Mouse (Mus musculus): ENCODE data around the gene Apoe. TPM values are rescaled to one million over a fixed set of nuclear protein-coding genes. Genes with fewer than 3 reads are reported as not detected.

Apoe gene
- polyA plus RNA-seq, 1 experiment from 2014 or later, result 470 TPM

DNA sequence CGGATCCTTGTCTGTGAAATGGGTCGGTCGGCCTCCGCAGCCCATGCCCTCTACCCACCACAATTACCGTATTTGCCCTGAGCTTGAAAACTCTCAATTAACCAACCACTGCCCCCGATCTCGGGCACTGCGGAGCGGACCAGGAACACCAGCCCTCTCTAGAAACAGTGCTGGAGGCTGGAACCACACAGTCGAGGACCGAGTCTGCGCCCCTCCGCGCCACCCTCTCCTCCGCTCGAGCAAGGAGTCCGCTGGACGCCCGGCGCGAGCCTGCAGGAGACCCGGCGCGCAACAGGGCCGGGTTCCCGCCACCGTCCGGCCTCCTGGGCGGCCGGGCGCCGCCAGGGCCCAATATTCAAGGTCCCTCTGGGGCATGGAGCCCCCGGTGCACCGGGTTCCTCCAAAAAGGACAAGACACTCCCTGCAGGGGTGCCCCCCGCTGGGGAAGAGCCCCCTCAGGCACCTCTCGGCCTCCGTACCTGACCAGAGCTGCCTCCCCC, 34.5 kb downstream of the Apoe start:
- H3K4me1 ChIP-seq (replicated peaks; ENCODE audit: control insufficient read depth, insufficient read depth, low read length), result peaks cover 20% of the 10 kb centered on the region
- peak overlapping the region; percentile 99 for H3K9ac ChIP-seq (ENCODE audit: low read length)
- H3K9me3 ChIP-seq (ENCODE audit: control insufficient read depth, low read length), result no peaks in the 10 kb centered on the region
- peak overlapping the region; percentile 94 for H3K4me2 ChIP-seq (ENCODE audit: low read depth, low read length)
- H3K36me3 ChIP-seq (ENCODE audit: control insufficient read depth, insufficient read depth, low read length), result peaks cover 4% of the 10 kb centered on the region; the same call in 1 of the 2 replicates
- H3K27ac ChIP-seq (ENCODE audit: low read length), result peak overlapping the region; percentile 48
- ATAC-seq (ENCODE audit: low read depth), result no peak
- H3K27me3 ChIP-seq (ENCODE audit: control insufficient read depth, insufficient read depth, low read depth, low read length), result no peaks in the 10 kb centered on the region
- WGBS, result 0% methylated on average over 32 of the region's 37 CpGs
- peak overlapping the region; percentile 99 for H3K4me3 ChIP-seq (ENCODE audit: low read length)

DNA sequence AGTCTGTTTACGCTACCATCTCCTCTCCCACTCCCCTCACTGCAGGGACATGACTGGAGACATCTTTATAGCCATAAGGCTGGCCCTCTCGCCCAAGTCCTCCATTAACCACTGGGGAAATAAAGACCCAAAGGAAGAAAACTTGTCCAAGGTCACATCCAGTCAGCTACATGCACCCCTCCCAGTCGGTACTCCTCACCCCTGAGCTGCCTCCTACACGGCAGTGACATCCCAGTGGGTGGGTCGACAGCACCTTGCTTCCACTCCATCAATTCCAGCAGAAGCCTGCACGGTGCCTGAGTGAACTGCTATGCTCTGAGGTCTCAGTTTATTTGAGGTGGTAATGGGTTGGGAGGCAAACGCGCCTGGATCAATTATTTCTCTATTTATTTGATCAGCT, 35.0 kb downstream of the Apoe start:
- WGBS, result 6% methylated on average over 8 of the region's 8 CpGs
- Histone ChIP-seq H3K4me2 (ENCODE audit: low read depth, low read length) (peak overlapping the region; percentile 94), H3K27ac (ENCODE audit: low read length) (no peak overlapping the region), H3K4me3 (ENCODE audit: low read length) (peak overlapping the region; percentile 99), H3K27me3 (ENCODE audit: control insufficient read depth, insufficient read depth, low read depth, low read length) (no peaks in the 10 kb centered on the region), H3K36me3 (ENCODE audit: control insufficient read depth, insufficient read depth, low read length) (peaks cover 4% of the 10 kb centered on the region; the same call in 1 of the 2 replicates), H3K9ac (ENCODE audit: low read length) (peak overlapping the region; percentile 99), H3K4me1 (replicated peaks; ENCODE audit: control insufficient read depth, insufficient read depth, low read length) (peaks cover 15% of the 10 kb centered on the region), H3K9me3 (ENCODE audit: control insufficient read depth, low read length) (no peaks in the 10 kb centered on the region)
- ATAC-seq (ENCODE audit: low read depth), result no peak

DNA sequence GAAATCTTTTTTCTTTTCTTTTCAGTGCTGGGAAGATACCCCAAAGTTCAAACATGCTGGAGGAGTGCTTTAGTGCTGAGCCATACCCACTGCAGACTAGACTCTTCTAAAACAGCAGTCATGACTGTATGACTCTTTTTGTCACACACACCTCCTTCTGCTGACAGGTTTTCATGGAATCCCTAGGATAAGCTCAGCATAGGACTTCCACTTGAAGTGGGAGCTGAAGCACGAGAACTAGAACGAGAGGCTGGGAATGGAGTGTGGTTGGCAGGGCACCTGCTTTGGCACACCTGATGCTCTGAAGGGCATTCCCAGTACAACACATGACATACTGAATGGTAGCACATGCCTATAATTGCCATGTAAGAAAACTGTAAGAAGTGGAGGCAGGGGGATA, 46.4 kb downstream of the Apoe start:
- WGBS, result 73% methylated on average over 2 of the region's 2 CpGs
- Histone ChIP-seq H3K27ac (ENCODE audit: low read length) (no peak overlapping the region), H3K36me3 (ENCODE audit: control insufficient read depth, insufficient read depth, low read length) (peaks cover 36% of the 10 kb centered on the region), H3K4me2 (ENCODE audit: low read depth, low read length) (no peak overlapping the region), H3K4me3 (ENCODE audit: low read length) (no peak overlapping the region), H3K4me1 (replicated peaks; ENCODE audit: control insufficient read depth, insufficient read depth, low read length) (no peaks in the 10 kb centered on the region), H3K27me3 (ENCODE audit: control insufficient read depth, insufficient read depth, low read depth, low read length) (no peaks in the 10 kb centered on the region), H3K9me3 (ENCODE audit: control insufficient read depth, low read length) (no peaks in the 10 kb centered on the region), H3K9ac (ENCODE audit: low read length) (no peak overlapping the region)
- ATAC-seq (ENCODE audit: low read depth), result no peak

DNA sequence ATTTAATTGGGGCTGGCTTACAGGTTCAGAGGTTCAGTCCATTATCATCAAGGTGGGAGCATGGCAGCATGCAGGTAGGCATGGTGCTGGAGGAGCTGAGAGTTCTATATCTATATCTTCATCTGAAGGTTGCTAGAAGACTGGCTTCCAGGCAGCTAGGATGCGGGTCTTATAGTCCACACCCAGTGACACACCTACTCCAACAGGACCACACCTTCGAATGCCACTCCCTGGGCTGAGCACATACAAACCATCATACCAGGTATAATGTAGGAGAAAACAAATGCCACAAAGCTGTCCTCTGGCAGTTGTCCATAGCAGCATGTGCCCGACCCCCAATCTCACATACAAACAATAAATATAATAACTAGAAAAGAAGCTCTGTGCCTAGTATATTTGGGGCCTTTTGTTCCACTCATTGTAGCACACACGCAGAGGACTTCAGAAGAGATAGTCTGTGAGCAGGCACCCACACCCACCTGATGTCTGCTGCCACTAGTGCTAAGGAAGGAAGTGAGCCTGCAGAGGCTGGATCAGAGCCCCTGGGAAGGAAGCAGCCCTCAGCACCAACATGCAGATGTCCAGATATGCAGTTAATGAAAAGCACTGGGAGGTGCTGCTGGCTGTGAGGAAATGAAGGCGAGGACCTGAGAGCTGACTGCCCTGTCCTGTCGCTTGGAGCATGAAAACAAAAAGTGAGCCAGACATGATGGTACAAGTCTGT, 47.8 kb downstream of the Apoe start:
- 85% methylated on average over 6 of the region's 6 CpGs for WGBS
- no peak for ATAC-seq (ENCODE audit: low read depth)
- no peak overlapping the region for H3K9ac ChIP-seq (ENCODE audit: low read length)
- H3K27ac ChIP-seq (ENCODE audit: low read length), result no peak overlapping the region
- H3K9me3 ChIP-seq (ENCODE audit: control insufficient read depth, low read length), result no peaks in the 10 kb centered on the region
- peaks cover 42% of the 10 kb centered on the region for H3K36me3 ChIP-seq (ENCODE audit: control insufficient read depth, insufficient read depth, low read length)
- H3K4me1 ChIP-seq (replicated peaks; ENCODE audit: control insufficient read depth, insufficient read depth, low read length), result no peaks in the 10 kb centered on the region
- H3K4me3 ChIP-seq (ENCODE audit: low read length), result no peak overlapping the region
- H3K4me2 ChIP-seq (ENCODE audit: low read depth, low read length), result no peak overlapping the region
- no peaks in the 10 kb centered on the region for H3K27me3 ChIP-seq (ENCODE audit: control insufficient read depth, insufficient read depth, low read depth, low read length)

Other genes starting within 250 kb of the Apoe start
- gene Mark4, start 240.4 kb downstream of the Apoe start, polyA plus RNA-seq (2015; fragmentation: Nextera tagmentation; extraction: Ambion mirVana), result 5.2 TPM in 2 replicates
- 0.72 and 1.1 TPM in 2 replicates for gene Exoc3l2, start 235.9 kb downstream of the Apoe start, polyA plus RNA-seq (2015; fragmentation: Nextera tagmentation; extraction: Ambion mirVana)
- 1.4 TPM in 2 replicates for gene Bloc1s3, start 190.8 kb downstream of the Apoe start, polyA plus RNA-seq (2015; fragmentation: Nextera tagmentation; extraction: Ambion mirVana)
- 104 and 111 TPM in 2 replicates for gene Trappc6a, start 190.8 kb downstream of the Apoe start, polyA plus RNA-seq (2015; fragmentation: Nextera tagmentation; extraction: Ambion mirVana)
- 0.16 TPM in 1 of 2 replicates, not detected in the other for gene Nkpd1, start 181.3 kb downstream of the Apoe start, polyA plus RNA-seq (2015; fragmentation: Nextera tagmentation; extraction: Ambion mirVana)
- gene Ppp1r37, start 136.1 kb downstream of the Apoe start, polyA plus RNA-seq (2015; fragmentation: Nextera tagmentation; extraction: Ambion mirVana), result 18.3 and 21.4 TPM in 2 replicates
- 0.40 and 0.57 TPM in 2 replicates for gene Zfp296, start 121.9 kb downstream of the Apoe start, polyA plus RNA-seq (2015; fragmentation: Nextera tagmentation; extraction: Ambion mirVana)
- 156 and 170 TPM in 2 replicates for gene Gemin7, start 121.6 kb downstream of the Apoe start, polyA plus RNA-seq (2015; fragmentation: Nextera tagmentation; extraction: Ambion mirVana)
- 41.4 and 43.5 TPM in 2 replicates for gene Clasrp, start 94.7 kb downstream of the Apoe start, polyA plus RNA-seq (2015; fragmentation: Nextera tagmentation; extraction: Ambion mirVana)
- gene Relb, start 69.8 kb downstream of the Apoe start, polyA plus RNA-seq (2015; fragmentation: Nextera tagmentation; extraction: Ambion mirVana), result 8.9 and 9.7 TPM in 2 replicates
- gene Clptm1, start 34.2 kb downstream of the Apoe start, polyA plus RNA-seq (2015; fragmentation: Nextera tagmentation; extraction: Ambion mirVana), result 70.3 and 73.5 TPM in 2 replicates
- 3.3 and 20.9 TPM in 2 replicates for gene Apoc2, start 21.2 kb downstream of the Apoe start, polyA plus RNA-seq (2015; fragmentation: Nextera tagmentation; extraction: Ambion mirVana)
- not detected in 2 replicates for gene Gm44805, start 17.8 kb downstream of the Apoe start, polyA plus RNA-seq (2015; fragmentation: Nextera tagmentation; extraction: Ambion mirVana)
- gene Apoc4, start 17.7 kb downstream of the Apoe start, polyA plus RNA-seq (2015; fragmentation: Nextera tagmentation; extraction: Ambion mirVana), result 0.34 and 6.1 TPM in 2 replicates
- gene Apoc1, start 6.5 kb downstream of the Apoe start, polyA plus RNA-seq (2015; fragmentation: Nextera tagmentation; extraction: Ambion mirVana), result 28.4 and 34.9 TPM in 2 replicates
- 82.0 and 87.4 TPM in 2 replicates for gene Tomm40, start 16.2 kb upstream of the Apoe start, polyA plus RNA-seq (2015; fragmentation: Nextera tagmentation; extraction: Ambion mirVana)
- 128 and 131 TPM in 2 replicates for gene Nectin2, start 51.3 kb upstream of the Apoe start, polyA plus RNA-seq (2015; fragmentation: Nextera tagmentation; extraction: Ambion mirVana)
- 347 and 379 TPM in 2 replicates for gene Bcam, start 71.8 kb upstream of the Apoe start, polyA plus RNA-seq (2015; fragmentation: Nextera tagmentation; extraction: Ambion mirVana)
- 17.8 and 18.8 TPM in 2 replicates for gene Cblc, start 97.6 kb upstream of the Apoe start, polyA plus RNA-seq (2015; fragmentation: Nextera tagmentation; extraction: Ambion mirVana)
- gene Bcl3, start 123.6 kb upstream of the Apoe start, polyA plus RNA-seq (2015; fragmentation: Nextera tagmentation; extraction: Ambion mirVana), result 5.4 and 5.7 TPM in 2 replicates
- gene Gm19345, start 152.8 kb upstream of the Apoe start, polyA plus RNA-seq (2015; fragmentation: Nextera tagmentation; extraction: Ambion mirVana), result 0.15 TPM in 1 of 2 replicates, not detected in the other
- not detected in 2 replicates for gene Ceacam16, start 162.1 kb upstream of the Apoe start, polyA plus RNA-seq (2015; fragmentation: Nextera tagmentation; extraction: Ambion mirVana)
- gene Ceacam19, start 188.8 kb upstream of the Apoe start, polyA plus RNA-seq (2015; fragmentation: Nextera tagmentation; extraction: Ambion mirVana), result 0.06 TPM in 1 of 2 replicates, not detected in the other
- 23.9 and 26.1 TPM in 2 replicates for gene Pvr, start 222.0 kb upstream of the Apoe start, polyA plus RNA-seq (2015; fragmentation: Nextera tagmentation; extraction: Ambion mirVana)